Mouse (Mus musculus): ENCODE measurements at regions not wholly inside any gene's neighbourhood (a gene's known extent, or its start where the extent isn't known, plus 50 kb on each side); places are given as distances from the start of the nearest gene placed in this dataset.
"Not testable (repeated sequence)": the region's sequence is repeated elsewhere in the genome, so short reads cannot be mapped to it uniquely, and the experiment has no call there.

- not testable (repeated sequence) for DNase-seq (ENCODE audit: low spot score)
Observed at GRCm38 (mm10) chr17:10150403-10150689, 169.3 kb downstream of the Qk start.

- no peak for DNase-seq (ENCODE audit: low spot score)
Observed at GRCm38 (mm10) chr17:10149682-10150402, 169.8 kb downstream of the Qk start.

- no peak for DNase-seq (ENCODE audit: low spot score)
Observed at GRCm38 (mm10) chr17:10147106-10147505, 172.5 kb downstream of the Qk start.

GRCm38 (mm10) chr17:10146576-10146975 is 173.1 kb downstream of the Qk start:
- no peak for DNase-seq (ENCODE audit: low spot score)

- DNase-seq (ENCODE audit: low spot score): no peak
Observed at GRCm38 (mm10) chr17:10138847-10139246, 180.8 kb downstream of the Qk start.

- DNase-seq (ENCODE audit: low spot score): no peak
Observed at GRCm38 (mm10) chr17:10138374-10138773, 181.3 kb downstream of the Qk start.

- no peak for DNase-seq (ENCODE audit: low spot score)
Observed at GRCm38 (mm10) chr17:10135111-10135510, 184.5 kb downstream of the Qk start.

GRCm38 (mm10) chr17:10128591-10128990 is 191.1 kb downstream of the Qk start:
- DNase-seq (ENCODE audit: low spot score): no peak

- peak; percentile 24 for DNase-seq (ENCODE audit: low spot score)
Observed at GRCm38 (mm10) chr17:10122411-10122810, 197.2 kb downstream of the Qk start.

- DNase-seq (ENCODE audit: low spot score): no peak
Observed at GRCm38 (mm10) chr17:10112118-10112517, 207.5 kb downstream of the Qk start.

GRCm38 (mm10) chr17:10110375-10110675 is 209.3 kb downstream of the Qk start:
- no peak for DNase-seq (ENCODE audit: low spot score)

- no peak for DNase-seq (ENCODE audit: low spot score)
Observed at GRCm38 (mm10) chr17:10109511-10110374, 209.9 kb downstream of the Qk start.

- no peak for DNase-seq (ENCODE audit: low spot score)
Observed at GRCm38 (mm10) chr17:10105299-10105698, 214.4 kb downstream of the Qk start.

- no peak for DNase-seq (ENCODE audit: low spot score)
Observed at GRCm38 (mm10) chr17:10098199-10098598, 221.5 kb downstream of the Qk start.

GRCm38 (mm10) chr17:10097691-10098090 is 222.0 kb downstream of the Qk start:
- DNase-seq (ENCODE audit: low spot score): no peak

- DNase-seq (ENCODE audit: low spot score): peak; percentile 57
Observed at GRCm38 (mm10) chr17:10095841-10096301, 223.8 kb downstream of the Qk start.

- peak; percentile 92 for DNase-seq (ENCODE audit: low spot score)
Observed at GRCm38 (mm10) chr17:10094108-10094521, 225.5 kb downstream of the Qk start.

GRCm38 (mm10) chr17:10093437-10094107 is 226.1 kb downstream of the Qk start:
- DNase-seq (ENCODE audit: low spot score): peak; percentile 68

GRCm38 (mm10) chr17:10087192-10087886 is 232.3 kb downstream of the Qk start:
- no peak for DNase-seq (ENCODE audit: low spot score)

- no peak for DNase-seq (ENCODE audit: low spot score)
Observed at GRCm38 (mm10) chr17:10086558-10086957, 233.1 kb downstream of the Qk start.

GRCm38 (mm10) chr17:10086132-10086531 is 233.5 kb downstream of the Qk start:
- DNase-seq (ENCODE audit: low spot score): peak; percentile 18

GRCm38 (mm10) chr17:10081721-10082120 is 237.9 kb downstream of the Qk start:
- no peak for DNase-seq (ENCODE audit: low spot score)

All from gastrocnemius, adult 18-20 months (tissue).